Mouse (Mus musculus): ENCODE data around the gene Arcn1.

Arcn1 gene

DNA sequence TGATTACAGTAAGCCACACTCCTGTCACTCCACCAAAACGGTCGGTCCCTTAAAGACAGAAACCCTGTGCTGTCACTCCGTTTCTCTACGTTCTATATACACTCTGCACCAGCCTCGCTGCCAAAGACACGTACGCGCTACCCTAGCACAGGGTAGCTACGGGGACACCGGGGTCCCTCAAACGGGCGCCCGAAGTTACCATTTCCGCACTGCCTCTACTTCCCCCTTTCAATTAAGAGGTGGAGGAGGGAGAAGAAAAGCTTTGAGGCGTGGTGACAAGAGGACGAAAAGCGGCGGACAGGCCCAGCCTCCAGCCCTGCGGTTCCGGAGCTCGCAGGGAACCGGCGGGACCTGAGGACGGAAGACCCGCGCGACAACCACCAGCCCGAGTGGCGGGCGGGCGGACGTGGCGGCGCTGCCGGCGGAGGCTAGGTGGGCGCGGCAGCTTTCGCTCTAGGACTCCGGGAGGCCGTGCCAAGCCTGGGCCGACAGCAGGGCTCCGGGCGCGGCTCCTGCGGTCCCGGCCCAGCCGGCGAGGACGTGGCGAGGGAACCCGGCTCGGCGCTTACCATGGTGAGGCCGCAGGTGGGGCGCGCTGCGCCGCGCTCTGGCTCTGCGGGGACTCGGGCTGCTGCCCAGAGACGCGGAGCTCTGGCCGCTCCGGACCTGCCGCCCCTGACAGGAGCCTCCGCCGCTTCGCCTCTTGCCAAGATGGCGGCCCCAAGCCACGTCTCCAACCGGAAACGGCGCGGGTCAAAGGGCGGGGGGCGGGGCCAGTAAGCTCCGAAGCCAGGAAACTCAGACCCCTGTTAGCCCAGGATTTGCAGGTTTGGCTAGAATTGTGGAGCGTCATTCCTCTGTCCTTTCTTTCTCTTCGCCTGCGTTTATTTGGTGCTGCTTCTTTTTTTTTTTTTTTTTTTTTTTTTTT is at the start of gene Arcn1, which contains the start of gene Ift46:
TSS of gene Arcn1 (minus strand) at position 745 of the 928 bp plus-strand sequence.
TSS of gene Ift46 (plus strand) at position 808 of the 928 bp plus-strand sequence.
- DNase-seq (ENCODE audit: low read depth, low spot score): peak; percentile 89

DNA sequence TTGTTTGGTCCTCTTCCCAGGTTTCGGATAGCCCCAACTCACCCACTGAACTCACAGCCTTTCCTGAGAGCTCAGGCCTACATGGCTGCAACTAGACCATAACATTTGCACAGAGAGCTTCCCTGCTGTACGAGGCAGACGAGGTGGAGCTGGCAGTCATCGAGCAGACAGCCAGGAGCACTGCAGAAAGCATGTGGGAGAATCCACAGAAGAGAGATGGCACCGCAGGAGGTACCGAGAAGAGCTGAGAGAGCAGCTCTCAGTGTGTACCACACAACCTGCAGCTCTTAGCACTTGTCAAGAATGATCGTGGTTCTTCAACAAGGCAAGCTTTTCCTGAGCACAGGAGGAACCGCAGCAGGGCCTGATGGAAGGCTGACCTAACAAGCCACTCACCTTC is 46.5 kb upstream of the Arcn1 start:
- no peak for DNase-seq (ENCODE audit: low read depth, low spot score)

DNA sequence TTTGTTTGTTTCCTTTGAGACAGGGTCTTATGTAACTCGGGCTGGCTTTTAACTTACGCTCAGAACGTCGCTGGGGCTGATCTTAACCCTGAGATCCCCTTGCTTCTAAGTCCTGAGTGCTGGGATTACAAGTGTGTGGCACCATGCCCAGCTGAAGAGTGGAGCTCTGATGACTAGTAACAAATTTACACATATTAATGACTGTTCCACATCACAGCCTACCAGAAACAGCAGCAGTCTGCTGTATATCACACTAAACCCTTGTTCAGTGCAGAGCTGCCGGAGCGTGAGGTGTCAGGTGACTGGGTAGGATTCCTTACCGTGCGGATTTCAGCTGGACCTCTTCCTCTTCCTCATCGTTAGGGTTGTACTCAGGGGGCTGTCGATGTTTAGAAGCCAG is 42.7 kb upstream of the Arcn1 start:
- DNase-seq (ENCODE audit: low read depth, low spot score): no peak

DNA sequence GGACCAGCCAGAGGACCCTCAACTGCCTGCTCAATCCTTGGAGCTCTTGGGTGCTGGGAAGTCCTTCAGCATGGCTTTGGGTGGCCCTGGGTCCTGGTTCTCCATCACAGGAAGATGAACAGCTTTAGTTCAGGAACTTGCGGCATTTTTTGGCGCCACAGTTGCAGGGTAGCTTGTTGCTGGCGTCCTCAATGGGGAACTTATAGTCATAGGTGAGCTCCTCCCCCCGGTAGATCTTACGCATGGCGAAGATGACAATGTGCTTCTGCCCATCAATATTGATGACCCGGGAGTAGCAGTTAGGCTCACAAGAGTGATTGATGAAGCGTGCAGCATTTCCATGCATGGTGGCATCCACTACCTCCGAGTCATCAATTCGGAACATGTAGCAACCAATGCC is 40.1 kb upstream of the Arcn1 start:
- DNase-seq (ENCODE audit: low read depth, low spot score): no peak

DNA sequence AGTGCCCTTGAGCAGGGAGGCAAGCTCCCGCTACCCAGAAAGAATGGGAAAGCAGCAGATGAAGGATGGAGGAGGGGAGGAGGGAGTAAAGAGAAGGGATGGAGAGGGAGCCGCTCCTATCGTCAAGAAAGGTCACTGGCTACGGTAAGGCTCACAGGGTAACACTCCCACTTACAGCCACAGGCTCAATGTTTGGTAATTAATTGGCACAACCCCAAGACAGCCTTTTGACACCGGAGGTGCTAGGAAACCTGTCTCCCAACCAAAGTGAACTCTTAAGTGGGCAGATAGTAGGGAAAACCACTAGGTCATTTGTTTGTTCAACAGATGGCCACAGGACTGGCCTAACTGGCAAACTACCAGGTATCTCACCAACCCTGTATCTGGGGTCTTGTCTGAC is 39.5 kb upstream of the Arcn1 start:
- no peak for DNase-seq (ENCODE audit: low read depth, low spot score)

DNA sequence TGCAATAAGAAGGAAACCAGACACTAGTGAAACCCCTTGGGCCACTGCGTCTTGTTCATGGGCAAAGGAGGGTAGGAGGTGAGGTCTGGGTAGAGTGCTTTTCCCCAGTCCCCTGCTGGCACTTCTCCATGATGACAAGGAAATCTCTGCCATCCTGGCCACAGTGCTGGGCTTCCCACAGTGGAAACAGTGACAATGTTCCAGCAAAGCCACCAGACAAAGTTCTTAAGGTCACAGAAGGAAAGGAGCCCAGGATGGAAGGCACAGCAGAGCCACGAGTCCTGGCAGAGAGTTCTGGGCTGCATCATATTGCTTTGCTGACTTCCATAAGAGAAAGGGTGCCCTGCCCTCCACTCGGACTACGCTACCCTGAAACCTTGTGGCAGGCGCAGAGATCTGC is 37.9 kb upstream of the Arcn1 start:
- no peak for DNase-seq (ENCODE audit: low read depth, low spot score)

DNA sequence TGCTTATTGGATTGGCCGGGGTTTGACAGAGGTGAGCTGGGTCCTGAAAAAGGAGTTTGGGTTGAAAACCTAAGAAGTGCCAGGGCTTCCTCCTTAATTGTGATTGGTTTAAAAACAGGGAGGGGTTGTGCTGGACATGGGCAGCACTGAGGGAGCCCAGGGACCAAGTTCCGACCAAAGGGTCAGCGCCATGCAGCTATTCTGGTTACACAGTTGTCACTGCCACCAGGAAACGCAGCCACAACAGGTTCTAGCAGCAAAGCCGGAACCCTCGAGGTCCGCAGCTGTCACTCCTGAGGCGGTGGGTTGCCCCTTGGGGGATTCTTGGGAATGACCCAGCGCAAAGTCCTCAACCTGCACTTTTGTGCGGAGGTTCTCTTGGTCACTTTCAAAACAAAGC is 37.0 kb upstream of the Arcn1 start:
- DNase-seq (ENCODE audit: low read depth, low spot score): no peak

DNA sequence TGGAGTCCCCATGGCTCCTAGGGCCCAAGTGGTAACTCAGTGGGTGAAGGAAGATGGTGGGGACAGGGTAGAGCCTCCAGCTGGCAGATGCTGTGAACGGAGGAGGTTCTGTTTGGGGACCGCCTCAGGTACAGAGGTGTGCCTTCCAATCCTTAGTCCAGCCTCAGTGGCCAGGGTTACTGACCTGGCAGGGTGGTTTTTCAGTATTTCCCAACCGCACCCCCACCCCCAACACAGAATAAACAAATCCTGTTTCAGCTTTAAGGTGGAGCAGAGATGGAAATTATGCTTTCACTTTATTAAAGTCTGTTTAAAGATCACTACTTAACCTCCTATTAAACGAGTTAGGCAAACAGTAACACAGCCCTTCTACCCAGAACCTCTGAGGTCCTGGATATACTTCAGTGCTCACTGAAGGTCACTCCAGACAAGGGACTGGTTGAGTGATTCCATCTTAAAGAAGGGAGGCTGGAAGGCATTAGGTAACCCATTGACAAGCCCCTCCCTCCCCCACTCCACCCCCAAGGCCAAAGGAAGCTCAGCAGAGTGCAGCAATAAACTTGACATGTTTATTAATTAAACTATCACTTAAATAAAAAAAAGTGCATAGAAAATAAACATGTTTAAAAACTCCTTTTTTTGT is 35.3 kb upstream of the Arcn1 start, which contains the start of gene Ttc36:
TSS of gene Ttc36 (minus strand) at position 265 of the 643 bp plus-strand sequence.
- no peak for DNase-seq (ENCODE audit: low read depth, low spot score)

DNA sequence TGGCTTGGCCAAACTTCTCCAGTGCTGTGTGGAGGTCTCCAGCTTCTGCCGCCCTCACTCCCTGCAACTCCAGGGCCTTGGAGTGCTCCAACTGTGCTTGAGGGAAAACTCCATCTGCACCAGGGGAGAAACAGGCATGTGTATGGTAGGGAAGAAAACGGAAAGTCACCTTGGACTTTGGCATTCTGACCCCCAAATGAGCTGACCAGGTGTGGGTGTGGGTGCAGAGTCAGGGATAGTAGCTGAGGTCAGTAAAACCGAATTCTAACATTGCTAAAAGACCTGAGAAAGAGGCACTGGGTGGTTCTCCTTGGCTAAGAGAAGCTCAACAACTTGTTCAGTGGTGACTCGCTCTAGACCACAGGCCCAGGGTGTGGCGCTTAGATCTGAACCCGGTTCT is 34.0 kb upstream of the Arcn1 start:
- DNase-seq (ENCODE audit: low read depth, low spot score): no peak

DNA sequence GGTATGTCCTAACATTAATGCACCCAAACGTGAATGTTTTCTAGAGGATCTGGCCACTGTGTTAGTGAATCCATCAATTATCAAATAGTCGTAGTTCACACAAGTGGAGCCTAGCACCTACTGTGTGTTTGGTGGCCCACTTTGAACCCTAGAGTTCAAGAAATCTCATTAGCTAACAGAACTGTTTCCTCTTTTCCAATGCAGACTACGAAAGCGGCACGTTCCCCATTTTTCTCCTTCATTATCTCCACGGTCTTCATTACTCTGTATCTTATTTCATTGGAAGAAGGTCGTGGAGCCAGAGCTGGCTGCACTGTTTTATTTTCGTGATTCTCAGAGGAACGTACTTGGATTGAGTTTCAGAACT is 32.3 kb upstream of the Arcn1 start:
- no peak for DNase-seq (ENCODE audit: low read depth, low spot score)

DNA sequence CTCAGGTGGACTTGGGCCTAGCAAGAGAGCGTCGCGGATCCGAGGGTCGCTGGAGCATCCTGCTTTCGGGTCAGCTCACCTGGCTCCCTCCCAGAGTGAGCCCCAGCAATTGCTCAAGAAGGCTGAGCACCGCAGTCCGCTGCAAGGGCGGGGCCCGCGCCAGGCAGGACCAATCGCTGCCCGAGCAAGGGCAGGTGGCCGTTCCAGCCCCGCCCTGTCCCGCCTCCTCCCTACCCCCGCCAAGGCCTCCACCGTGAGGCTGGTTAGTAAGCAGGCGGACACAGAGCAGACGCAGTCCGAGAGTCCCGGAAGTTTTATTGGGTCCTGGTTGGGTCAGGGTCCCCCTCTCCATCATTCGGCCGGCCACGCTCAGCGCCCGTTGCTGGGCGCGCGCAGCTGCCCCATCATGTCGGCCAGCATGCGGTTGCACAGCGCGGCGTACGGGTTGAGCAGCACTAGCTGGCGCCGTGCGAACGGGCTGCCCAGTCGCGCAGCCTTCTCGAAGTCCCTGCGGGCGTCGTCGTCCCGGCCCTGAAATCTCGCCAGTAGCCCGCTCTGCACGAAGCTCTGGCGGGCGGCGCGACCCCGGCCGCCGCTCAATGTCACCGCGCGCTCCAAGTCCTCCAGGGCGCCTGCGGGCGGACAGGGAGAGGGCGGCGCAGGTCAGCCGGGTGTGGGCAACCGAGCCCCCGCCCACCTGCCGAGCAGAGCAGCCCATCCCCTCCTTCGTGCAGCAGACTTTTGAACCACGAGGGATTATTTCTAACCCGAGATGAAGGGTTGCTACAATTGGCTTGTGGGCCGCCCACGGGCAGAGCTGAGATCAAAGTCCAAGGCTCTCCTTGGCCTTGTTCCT is 31.7 kb upstream of the Arcn1 start, which contains the start of gene Tmem25:
TSS of gene Tmem25 (minus strand) at position 206 of the 856 bp plus-strand sequence.
- peak; percentile 87 for DNase-seq (ENCODE audit: low read depth, low spot score)

DNA sequence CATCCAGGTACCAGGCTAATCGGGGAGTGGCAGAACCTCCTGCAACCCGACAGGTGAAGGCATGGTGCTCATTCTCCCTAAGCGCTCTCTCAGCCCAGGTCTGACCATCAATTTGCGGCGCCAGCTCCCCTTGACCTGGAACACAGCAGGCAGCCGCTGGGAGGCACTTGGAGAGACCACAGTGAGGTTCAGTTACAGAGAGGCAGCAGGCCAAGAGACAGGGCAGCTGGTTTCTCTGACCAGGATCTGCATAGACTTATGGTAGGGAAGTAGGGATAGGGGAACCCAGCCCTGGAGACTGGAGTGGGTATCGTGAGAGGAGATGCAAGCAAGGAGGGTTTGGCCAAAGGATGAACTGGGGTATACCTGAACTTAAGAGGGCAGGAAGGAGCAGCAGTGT is 30.7 kb upstream of the Arcn1 start:
- DNase-seq (ENCODE audit: low read depth, low spot score): no peak

DNA sequence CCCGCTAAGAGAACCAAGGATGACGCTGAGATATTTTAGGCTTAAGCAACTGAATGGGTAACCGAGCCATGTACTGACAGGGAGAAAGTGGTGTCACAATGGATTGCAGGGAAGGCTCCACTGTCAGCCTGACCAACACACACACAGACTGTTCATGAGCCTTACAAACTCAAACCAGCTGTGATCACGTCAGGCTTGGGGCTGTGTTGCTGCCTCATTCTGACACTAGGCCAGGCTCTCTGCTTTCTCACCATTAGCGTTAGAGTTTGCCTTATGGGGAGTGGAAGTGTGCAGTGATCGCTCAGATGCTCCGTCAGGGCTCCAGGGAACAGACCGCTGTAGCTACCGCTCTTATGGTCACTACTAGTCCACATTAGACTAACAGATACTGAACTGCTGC is 25.2 kb upstream of the Arcn1 start:
- DNase-seq (ENCODE audit: low read depth, low spot score): no peak

DNA sequence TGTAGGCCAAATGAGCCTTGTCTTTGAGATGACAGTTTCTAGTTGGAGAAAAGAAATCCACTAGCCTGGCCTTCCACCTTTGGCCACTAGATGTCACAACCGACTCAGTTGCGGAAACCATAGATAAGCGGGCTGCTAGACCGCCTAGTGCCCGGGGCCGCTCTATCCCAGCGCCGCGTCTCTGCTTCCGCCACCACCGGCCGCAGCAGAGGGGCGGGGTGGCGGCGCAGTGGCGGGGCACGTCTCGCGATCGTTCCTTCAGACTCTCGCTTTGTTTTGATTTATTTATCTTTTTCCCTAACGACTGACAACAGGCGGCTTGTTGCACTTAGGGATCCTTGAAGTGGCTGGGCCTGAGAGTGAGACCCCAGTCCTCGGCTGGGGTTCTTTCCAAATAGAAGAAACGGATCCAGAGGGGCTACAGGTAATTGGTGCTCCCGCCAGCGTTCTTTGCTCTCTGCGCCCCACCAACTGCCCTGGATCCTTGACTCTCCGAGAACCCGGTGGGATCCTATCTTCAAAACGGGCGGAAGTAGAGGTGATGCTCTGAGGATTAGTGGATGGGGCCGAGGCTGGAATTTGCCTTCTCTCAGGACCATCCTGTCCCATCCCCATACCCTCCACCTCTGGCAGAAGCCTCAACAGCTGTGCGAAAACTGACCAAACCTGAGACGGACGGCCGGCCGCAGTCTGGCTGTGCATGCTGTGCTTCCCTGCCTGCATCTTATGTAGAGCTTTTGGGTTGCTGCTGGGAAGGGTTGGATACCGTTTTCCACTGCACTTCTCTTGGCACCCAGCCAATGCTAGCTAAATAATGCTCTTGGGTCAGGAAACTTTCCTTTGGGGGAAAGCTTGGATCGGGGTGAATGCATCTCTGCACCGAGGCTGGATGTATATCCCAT is 5.4 kb upstream of the Arcn1 start:
- peak; percentile 96 for DNase-seq (ENCODE audit: low read depth, low spot score)

DNA sequence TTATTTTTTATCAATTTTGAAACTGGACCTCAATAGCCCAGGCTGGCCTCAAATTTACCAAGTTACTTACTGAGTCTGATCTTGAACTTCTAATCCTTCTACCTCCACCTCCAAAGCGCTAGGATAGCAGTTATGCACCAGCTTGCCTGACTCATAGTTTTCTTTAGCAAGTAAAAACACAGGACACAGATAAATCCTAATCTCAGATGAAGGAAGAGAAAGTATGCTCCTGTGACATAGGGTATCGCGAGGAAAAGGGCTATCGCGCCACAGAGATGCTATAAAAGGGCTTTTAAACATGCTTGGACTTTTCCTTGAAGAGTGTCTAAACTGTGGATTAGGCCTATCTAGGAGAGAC is 4.7 kb upstream of the Arcn1 start:
- no peak for DNase-seq (ENCODE audit: low read depth, low spot score)

DNA sequence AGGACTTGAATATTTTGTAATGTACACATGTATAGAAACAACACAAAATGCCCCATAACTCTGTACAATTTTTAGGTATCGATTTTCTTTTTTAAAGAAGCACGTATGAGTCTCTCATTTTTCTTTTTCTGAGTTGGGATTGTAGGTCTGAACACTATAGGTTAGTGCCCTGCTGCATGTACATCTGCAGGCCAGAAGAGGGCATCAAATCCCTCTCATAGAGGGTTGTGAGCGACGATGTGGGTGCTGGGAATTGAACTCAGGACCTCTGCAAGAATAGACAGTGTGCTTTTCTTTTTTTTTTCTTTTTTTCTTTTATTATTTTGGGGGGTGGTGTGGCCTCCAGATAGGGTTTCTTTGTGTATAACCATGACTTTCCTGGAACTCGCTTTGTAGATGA is 3.7 kb upstream of the Arcn1 start:
- peak; percentile 66 for DNase-seq (ENCODE audit: low read depth, low spot score)

DNA sequence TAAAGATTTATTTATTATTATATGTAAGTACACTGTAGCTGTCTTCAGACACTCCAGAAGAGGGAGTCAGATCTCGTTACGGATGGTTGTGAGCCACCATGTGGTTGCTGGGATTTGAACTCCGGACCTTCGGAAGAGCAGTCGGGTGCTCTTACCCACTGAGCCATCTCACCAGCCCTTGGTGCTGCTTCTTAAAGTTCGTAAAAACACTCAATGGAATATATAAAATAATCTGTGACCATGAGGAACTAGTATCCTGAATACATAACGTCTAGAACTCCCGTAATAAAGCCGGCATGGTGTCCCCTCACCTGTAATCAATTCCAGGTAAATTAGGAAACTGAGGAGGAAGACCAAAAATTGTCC is 367 bp upstream of the Arcn1 start:
- DNase-seq (ENCODE audit: low read depth, low spot score): peak; percentile 24

DNA sequence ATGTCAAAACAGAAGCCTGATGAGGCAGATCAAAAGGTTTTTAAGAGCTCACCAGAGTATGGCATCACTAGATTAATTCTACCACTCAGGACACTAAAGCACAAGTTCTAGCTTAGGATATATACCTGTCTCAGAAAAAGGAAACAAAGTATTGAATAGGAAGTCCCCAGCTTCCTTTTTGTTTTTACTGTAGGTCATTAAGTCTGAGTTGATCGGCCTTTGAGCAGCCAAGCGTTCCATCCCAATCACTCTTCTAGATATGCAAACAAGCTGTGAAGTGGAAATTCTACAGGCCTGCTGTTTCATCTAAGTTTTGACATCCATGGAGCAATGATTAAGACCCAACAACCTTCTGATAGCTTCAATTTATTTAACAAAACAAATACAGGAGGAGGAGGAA is 6.8 kb downstream of the Arcn1 start:
- no peak for DNase-seq (ENCODE audit: low read depth, low spot score)

DNA sequence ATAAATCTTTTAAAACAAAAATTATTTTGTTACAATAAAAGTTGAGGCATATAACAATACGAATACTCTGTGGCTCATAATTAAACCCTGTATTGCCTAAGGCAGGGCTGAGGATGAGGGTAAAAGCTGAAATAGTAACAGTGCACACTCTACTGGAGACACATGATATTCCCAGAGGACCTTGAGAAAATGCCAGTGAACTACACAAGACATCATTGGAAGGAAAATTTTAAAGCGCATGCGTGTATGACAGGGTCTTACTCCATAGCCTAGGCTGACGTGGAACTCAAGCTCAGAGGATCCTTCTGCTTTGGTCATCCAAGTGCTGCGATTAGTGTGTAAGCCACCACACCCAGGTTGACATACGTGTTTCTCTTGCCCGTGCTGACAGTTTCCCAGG is 19.2 kb downstream of the Arcn1 start:
- DNase-seq (ENCODE audit: low read depth, low spot score): peak; percentile 77

DNA sequence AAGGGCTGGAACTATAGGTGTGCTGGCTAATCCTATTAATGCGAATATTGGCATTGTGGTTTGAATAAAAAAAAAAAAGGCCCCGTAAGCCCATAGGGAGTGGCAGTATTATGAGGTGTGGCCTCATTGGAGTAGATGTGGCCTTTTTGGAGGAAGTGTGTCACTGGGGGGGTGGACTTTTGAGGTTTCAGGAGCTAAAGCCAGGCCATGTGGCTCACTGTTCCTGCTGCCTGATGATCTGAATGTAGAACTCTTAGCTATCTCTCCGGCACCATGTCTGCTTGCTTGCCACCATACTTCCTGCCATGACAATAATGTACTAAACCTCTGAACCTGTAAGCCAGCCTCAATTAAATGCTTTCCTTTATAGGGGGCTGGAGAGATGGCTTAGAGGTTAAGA is 20.3 kb downstream of the Arcn1 start:
- DNase-seq (ENCODE audit: low read depth, low spot score): no peak

DNA sequence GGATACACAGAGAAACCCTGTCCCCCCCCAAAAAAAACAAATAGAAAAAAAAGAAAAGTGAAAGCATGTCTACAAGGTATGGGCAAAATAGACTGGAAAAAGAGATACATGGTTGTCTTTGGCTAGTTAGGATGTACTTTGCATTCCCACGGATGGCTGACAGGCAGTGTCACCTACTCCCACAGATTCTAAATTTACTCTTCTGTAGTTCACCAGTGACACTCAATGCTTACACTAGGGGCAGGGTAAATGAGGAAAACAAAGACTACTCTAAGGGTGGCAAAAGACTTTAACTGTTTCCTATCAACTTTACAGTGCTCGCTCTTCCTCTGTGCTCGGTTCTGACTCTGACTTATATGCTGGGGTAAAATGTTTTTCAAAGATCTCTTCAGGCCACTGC is 21.0 kb downstream of the Arcn1 start:
- no peak for DNase-seq (ENCODE audit: low read depth, low spot score)

Measured in R1 (cell line).